Mouse (Mus musculus) liver, embryonic 11.5 days (tissue): ENCODE data around the gene Srms. TPM values are rescaled to one million over a fixed set of nuclear protein-coding genes. Genes with fewer than 3 reads are reported as not detected.

Experiments
- ATAC-seq: fragments of 200-750 bp; cut with Nextera tagmentation; replicated peaks from 2 replicates; pipeline ENCODE4 v1.8.0; 2017; ENCODE audit warnings: moderate number of reproducible peaks, mild to moderate bottlenecking, moderate TSS enrichment, moderate library complexity; ENCODE audit not compliant: low FRiP score
- DNase-seq: peaks from one replicate; pipeline ENCODE4 v3.0.0-alpha.2; 2017; ENCODE audit warnings: low spot score
- H3K27ac ChIP-seq: fragments of 300-500 bp; sonication (generic); 2 replicates; pipeline ENCODE4 v1.5.1; 2014; ENCODE audit warnings: mild to moderate bottlenecking, low read depth, low read length, control low read depth
- H3K27me3 ChIP-seq: fragments of 300-500 bp; sonication (generic); replicated peaks from 2 replicates; pipeline ENCODE4 v1.6.1; 2014; ENCODE audit warnings: low read length, mixed read lengths; ENCODE audit not compliant: control insufficient read depth, insufficient read depth
- H3K36me3 ChIP-seq: fragments of 300-500 bp; sonication (generic); 2 replicates; pipeline ENCODE4 v1.6.1; 2014; ENCODE audit warnings: mild to moderate bottlenecking, low read length, moderate library complexity, mixed read lengths; ENCODE audit not compliant: control insufficient read depth, insufficient read depth
- H3K4me1 ChIP-seq: fragments of 300-500 bp; sonication (generic); replicated peaks from 2 replicates; pipeline ENCODE4 v1.6.1; 2014; ENCODE audit warnings: low read length, mixed read lengths; ENCODE audit not compliant: control insufficient read depth, insufficient read depth
- H3K4me2 ChIP-seq: fragments of 300-500 bp; sonication (generic); 2 replicates; pipeline ENCODE4 v1.6.1; 2014; ENCODE audit warnings: mild to moderate bottlenecking, control low read depth, moderate library complexity
- H3K4me3 ChIP-seq: fragments of 300-500 bp; sonication (generic); 2 replicates; pipeline ENCODE4 v1.5.1; 2014; ENCODE audit warnings: low read depth, low read length, control low read depth
- H3K9ac ChIP-seq: fragments of 300-500 bp; sonication (generic); 2 replicates; pipeline ENCODE4 v1.6.1; 2014; ENCODE audit warnings: low read depth, low read length, control low read depth
- H3K9me3 ChIP-seq: fragments of 300-500 bp; sonication (generic); 2 replicates; pipeline ENCODE4 v1.6.1; 2016; ENCODE audit warnings: low read length, inconsistent platforms, mixed read lengths; ENCODE audit not compliant: control insufficient read depth
- WGBS: fragments of 180-500 bp; shearing (Covaris S2); extraction: QIAGEN DNeasy Blood & Tissue Kit; methylation state at CpG from one replicate; pipeline ENCODE4 v1.1.7; 2014; 5-methylcytosine and 5-hydroxymethylcytosine counted together
- polyA plus RNA-seq: library from polyadenylated mRNA; unstranded; fragments of >200 nt; fragmentation: Nextera tagmentation; extraction: Ambion mirVana; gene quantifications from 2 replicates; pipeline ENCODE4 v1.2.1, GENCODE M21; 2014

Srms gene
- polyA plus RNA-seq, 1 experiment from 2014 or later, result 0.23 TPM

DNA sequence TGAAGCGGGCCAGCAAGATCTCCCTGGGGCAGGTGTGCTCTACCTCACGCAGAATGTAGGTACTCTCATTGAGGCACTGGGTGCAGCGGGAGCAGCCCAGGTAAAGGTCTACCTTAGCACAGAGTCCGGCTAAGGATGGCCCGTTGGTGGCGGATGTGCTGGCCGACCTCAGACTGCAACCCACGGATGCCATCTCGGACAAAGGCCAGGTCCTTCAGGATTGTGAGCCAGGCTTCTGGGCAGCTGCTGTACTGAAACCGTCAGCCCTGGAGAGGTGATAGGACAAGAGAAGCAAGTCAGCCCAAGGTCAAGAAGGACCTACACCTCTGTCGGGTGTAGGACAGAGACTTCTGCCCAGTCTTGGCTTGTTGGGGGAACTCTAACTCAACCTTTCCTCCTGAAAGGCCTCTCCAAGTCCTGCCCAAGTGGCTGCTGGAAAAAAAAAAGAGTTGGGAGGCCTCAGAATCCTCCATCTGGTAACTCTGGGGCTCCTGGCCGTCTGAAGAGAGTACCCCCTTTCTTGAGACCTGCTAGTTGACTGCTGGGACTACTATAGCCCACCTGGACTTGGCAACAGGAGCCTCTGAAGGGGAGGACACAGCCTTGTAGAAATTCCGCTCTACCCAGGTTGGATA lies 27.9 kb upstream of the Srms start:
- peaks cover 9% of the 10 kb centered on the region for H3K4me1 ChIP-seq
- no peak overlapping the region; the same call in 1 of the 2 replicates for H3K9ac ChIP-seq
- H3K36me3 ChIP-seq, result no peaks in the 10 kb centered on the region
- no peak overlapping the region for H3K27ac ChIP-seq
- no peak for DNase-seq
- peak overlapping the region; percentile 81 for H3K4me2 ChIP-seq
- H3K9me3 ChIP-seq, result no peaks in the 10 kb centered on the region
- H3K4me3 ChIP-seq, result peak overlapping the region; percentile 69
- no peak for ATAC-seq
- H3K27me3 ChIP-seq, result no peaks in the 10 kb centered on the region
- 85% methylated on average over 13 of the region's 13 CpGs for WGBS

DNA sequence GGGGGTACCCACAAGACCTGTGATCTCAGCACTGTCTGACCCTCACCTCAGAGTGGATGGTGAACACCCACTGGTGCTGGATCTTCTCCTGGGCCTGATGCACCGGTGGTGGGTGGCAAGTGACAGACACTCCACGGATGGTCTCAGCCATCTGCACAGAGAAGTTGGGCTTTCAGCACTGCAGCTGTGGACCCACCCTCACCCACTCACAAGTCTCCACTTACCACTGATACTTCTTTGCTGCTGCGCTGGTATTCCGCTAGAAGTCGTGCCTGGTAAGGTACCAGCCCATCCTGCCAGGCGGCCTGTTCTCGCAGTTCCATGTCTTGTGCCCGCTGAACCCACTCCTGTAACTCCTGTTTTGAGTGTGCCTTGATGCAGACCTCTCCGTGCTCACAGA lies 26.3 kb upstream of the Srms start:
- H3K9me3 ChIP-seq, result no peaks in the 10 kb centered on the region
- no peak overlapping the region for H3K9ac ChIP-seq
- WGBS, result 90% methylated on average over 9 of the region's 9 CpGs
- H3K4me1 ChIP-seq, result peaks cover 9% of the 10 kb centered on the region
- H3K4me3 ChIP-seq, result no peak overlapping the region
- no peaks in the 10 kb centered on the region for H3K36me3 ChIP-seq
- DNase-seq, result no peak
- no peaks in the 10 kb centered on the region for H3K27me3 ChIP-seq
- H3K4me2 ChIP-seq, result no peak overlapping the region
- H3K27ac ChIP-seq, result no peak overlapping the region
- ATAC-seq, result no peak

DNA sequence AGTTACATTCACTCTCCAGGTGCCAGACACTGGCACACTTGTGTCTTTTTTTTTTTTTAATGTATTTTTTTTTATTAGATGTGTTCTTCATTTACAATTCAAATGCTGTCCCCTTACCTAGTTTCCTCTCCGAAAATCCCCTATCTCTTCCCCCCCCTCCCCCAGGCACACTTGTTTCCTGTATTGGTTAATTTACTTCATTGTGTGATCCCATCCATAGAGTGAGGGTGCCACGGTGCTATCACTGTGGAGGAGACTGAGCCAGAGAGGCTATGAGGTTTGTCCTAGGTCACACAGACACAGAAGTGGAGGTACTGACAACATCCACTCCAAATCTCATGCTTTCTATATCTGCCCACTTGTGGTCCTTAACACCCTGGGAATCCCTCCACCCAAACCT lies 25.9 kb upstream of the Srms start:
- H3K4me1 ChIP-seq, result peaks cover 8% of the 10 kb centered on the region
- H3K27me3 ChIP-seq, result no peaks in the 10 kb centered on the region
- ATAC-seq (no peak), DNase-seq (no peak)
- no peaks in the 10 kb centered on the region for H3K36me3 ChIP-seq
- no peak overlapping the region for H3K4me3 ChIP-seq
- H3K27ac ChIP-seq, result no peak overlapping the region
- no peaks in the 10 kb centered on the region for H3K9me3 ChIP-seq
- no peak overlapping the region for H3K4me2 ChIP-seq
- H3K9ac ChIP-seq, result no peak overlapping the region
- WGBS, result 67% methylated on average over 2 of the region's 2 CpGs

DNA sequence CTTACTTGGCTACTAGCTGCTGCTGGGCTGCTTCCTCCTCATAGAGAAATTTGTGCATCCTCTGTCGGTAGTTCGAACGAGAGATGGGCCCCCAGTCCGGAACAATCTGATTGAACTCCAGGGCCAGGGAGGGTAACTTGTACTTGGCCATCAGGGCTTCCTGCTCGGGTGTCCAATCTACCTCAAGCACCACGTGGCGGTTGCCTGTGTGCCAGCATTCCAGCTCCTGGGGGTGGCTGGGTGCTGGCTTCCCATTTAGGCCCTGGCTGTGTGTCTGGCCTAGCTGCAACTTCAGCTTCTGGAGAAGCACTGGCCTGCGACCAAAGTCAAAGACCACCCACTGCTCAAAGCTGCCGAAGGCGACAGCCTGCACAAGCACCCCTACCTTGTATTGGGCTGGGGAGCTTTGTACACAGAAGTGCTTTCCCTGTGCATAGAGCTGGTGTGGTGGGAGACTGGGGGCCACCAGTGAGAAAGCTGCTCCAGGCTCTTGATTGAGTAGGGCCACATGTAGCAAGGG lies 25.2 kb upstream of the Srms start:
- 82% methylated on average over 10 of the region's 10 CpGs for WGBS
- Histone ChIP-seq H3K9me3 (no peaks in the 10 kb centered on the region), H3K4me3 (no peak overlapping the region), H3K27ac (no peak overlapping the region), H3K4me1 (peaks cover 6% of the 10 kb centered on the region), H3K36me3 (no peaks in the 10 kb centered on the region), H3K27me3 (no peaks in the 10 kb centered on the region), H3K9ac (no peak overlapping the region), H3K4me2 (no peak overlapping the region)
- DNase-seq, result no peak
- no peak for ATAC-seq

DNA sequence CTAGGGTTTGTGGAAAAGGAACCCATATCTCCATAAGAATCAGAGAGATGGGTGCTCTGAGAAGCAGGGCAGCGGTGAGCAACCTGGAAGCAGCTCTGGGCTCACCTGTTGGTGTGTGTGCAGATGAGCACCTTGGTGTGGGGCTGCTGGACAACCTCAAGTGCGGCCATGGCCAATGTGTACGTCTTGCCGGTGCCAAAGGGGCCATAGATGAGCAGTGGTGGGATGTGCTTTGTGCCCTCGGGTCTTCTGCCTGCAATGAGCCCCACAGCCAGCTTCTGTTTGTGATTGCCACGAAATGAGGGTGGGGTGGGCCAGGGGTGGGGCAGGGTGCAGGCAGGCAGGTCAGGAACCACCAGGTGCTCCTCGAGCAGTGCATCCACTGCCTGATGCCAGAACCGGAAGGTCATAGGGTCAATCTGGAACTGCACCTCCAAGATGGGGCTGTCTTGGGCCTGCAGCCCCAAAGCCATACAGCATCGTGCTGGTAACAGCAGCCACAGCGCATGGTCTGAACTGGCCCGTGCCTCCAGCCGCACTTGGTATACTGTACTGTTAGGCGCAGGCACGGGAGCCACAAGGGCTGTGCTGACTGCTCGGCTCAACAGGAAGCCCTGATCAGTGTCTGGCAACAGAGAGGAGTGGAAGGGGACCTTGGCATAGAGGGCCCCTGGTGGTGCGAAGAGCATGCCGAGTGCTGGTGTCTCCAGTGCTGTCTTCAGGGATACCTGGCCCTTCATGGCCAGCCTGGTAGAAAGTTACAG lies 24.4 kb upstream of the Srms start:
- Histone ChIP-seq H3K4me3 (no peak overlapping the region), H3K9me3 (no peaks in the 10 kb centered on the region), H3K4me2 (no peak overlapping the region), H3K4me1 (peaks cover 5% of the 10 kb centered on the region), H3K9ac (no peak overlapping the region), H3K27ac (no peak overlapping the region), H3K27me3 (no peaks in the 10 kb centered on the region), H3K36me3 (no peaks in the 10 kb centered on the region; the same call in 1 of the 2 replicates)
- DNase-seq (no peak), ATAC-seq (no peak)
- WGBS, result 86% methylated on average over 17 of the region's 17 CpGs

DNA sequence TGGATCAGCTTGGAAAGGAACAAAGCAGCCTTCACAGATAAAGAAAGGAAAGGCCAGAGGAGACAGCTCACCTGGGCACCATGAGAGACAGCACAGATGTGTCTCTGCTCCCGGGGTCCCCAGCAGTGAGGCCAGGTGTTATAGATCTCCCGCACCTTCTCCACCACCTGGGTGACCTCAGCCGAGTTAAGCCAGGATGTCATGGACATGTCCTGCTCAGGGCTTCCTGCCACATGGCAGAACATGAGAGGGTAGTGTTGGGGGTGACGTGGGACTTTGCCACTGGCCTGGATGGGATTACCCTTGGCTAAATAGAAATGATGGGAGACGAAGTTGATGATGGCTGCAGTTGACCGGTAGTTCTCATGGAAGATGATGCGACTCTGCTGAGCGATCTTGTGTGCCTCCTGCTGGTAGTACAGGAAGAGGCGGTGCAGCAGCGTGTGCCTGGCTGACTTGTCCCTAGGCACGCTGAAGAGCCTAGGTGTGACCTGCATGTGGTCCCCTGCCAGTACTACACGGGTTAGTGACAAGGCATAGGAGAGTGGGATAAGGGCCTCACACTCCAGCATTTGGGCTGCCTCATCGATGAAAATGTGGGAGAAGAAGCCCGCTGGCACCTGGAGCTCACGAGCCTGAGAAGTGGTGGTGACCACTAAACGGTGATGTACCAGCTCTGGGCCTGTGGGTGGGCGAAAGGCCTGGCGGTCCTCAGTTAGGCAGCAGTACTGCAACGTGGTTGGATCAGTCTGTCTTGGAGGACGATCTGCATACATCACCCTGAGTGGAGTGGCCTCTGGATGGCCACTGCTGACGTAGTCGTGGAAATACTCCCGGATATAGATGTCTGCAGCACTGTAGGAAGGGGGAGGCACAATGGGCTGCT lies 22.9 kb upstream of the Srms start:
- Histone ChIP-seq H3K4me3 (no peak overlapping the region), H3K36me3 (no peaks in the 10 kb centered on the region; the same call in 1 of the 2 replicates), H3K27ac (no peak overlapping the region), H3K4me2 (no peak overlapping the region), H3K4me1 (no peaks in the 10 kb centered on the region; the same call in 1 of the 2 replicates), H3K9ac (no peak overlapping the region), H3K27me3 (no peaks in the 10 kb centered on the region), H3K9me3 (no peaks in the 10 kb centered on the region)
- 83% methylated on average over 23 of the region's 23 CpGs for WGBS
- DNase-seq (no peak), ATAC-seq (no peak)

DNA sequence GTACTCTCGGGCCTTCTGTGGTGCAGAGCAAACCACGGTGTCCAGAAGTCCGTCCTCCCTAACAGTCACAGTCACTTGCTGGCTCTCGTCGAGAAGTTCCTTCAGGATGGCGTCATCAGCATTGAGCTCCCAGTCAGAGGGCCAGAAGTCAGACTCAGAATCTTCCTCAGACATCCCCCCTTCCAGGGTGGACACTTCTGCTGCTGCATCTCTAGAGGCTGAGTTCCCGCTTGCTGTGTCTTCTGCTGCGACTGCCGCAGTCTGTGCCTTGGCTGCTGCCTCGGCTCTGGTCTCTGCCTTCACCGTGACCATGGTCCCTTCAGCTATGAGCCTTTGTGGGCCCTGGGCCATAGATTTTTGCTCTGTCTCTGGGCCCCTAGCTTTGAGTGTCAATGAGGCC lies 21.7 kb upstream of the Srms start:
- H3K4me3 ChIP-seq, result no peak overlapping the region
- no peak overlapping the region for H3K4me2 ChIP-seq
- no peaks in the 10 kb centered on the region for H3K9me3 ChIP-seq
- no peaks in the 10 kb centered on the region; the same call in 1 of the 2 replicates for H3K36me3 ChIP-seq
- ATAC-seq (no peak), DNase-seq (no peak)
- H3K9ac ChIP-seq, result no peak overlapping the region
- no peaks in the 10 kb centered on the region for H3K4me1 ChIP-seq
- H3K27ac ChIP-seq, result no peak overlapping the region
- H3K27me3 ChIP-seq, result no peaks in the 10 kb centered on the region
- 86% methylated on average over 11 of the region's 11 CpGs for WGBS

DNA sequence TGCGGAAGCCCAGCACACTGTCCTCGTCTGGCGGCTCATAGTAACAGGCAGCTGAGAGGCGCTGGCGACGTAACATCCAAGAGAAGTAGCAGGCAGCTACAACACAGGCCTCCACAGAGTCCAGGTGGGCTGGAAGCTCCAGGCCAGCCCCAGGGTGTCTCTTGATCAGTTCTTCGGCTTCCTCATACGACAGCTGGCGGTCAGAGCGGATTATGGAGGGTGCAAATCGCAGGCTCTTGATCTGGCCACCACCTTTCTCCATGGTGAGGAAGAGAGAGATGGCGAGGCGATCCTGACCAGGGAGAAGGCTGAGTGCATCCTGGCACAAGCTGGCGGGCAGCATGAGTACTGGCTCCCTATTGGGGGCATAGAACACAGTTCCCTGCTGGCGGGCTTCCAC lies 20.5 kb upstream of the Srms start:
- 90% methylated on average over 15 of the region's 15 CpGs for WGBS
- no peaks in the 10 kb centered on the region; the same call in 1 of the 2 replicates for H3K36me3 ChIP-seq

More for the DNA sequence above, 20.5 kb upstream of the Srms start:
- Histone ChIP-seq H3K4me2 (no peak overlapping the region), H3K4me1 (no peaks in the 10 kb centered on the region), H3K27me3 (no peaks in the 10 kb centered on the region), H3K4me3 (no peak overlapping the region), H3K27ac (no peak overlapping the region), H3K9me3 (no peaks in the 10 kb centered on the region), H3K9ac (no peak overlapping the region)
- ATAC-seq (no peak), DNase-seq (no peak)
